Mouse (Mus musculus) embryonic fibroblast, embryonic 13.5 days (primary cell): ENCODE measurements around the gene Gnpat.

Experiments
- CTCF ChIP-seq: IDR thresholded peaks from 2 replicates; pipeline ENCODE4 v1.5.1; 2011; ENCODE audit warnings: mild to moderate bottlenecking, control low read depth, low read length, moderate library complexity, borderline replicate concordance; ENCODE audit not compliant: insufficient read depth
- POLR2A ChIP-seq: IDR thresholded peaks from 2 replicates; pipeline ENCODE4 v1.6.1; 2011; ENCODE audit warnings: low read depth, mild to moderate bottlenecking, control low read depth, low read length, moderate library complexity

DNA sequence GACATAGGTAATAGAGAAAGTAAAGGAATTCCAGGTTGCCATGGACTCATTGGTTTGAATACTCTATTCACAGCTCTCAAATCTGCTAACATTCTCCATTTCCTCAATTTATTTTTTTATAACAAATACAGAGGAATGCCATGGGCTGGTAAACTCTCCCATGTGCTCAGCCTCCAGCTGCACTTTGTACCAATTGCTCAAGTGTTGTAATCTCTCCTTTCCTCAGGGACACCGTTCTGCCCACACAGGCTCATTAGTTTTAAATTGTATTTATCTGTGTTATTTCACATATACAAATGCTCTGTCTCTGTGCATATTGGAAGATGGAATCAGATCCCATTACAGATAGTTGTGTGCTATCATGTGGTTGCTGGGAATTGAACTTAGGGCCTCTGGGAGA lies 9.3 kb upstream of the Gnpat start:
- TF ChIP-seq POLR2A (no peak), CTCF (no peak)
